Mouse (Mus musculus): ENCODE measurements around the gene Irf6. TPM values are rescaled to one million over a fixed set of nuclear protein-coding genes. Genes with fewer than 3 reads are reported as not detected.

Irf6 gene
- polyA plus RNA-seq, 1 experiment from 2014 or later = 3.2 TPM

DNA sequence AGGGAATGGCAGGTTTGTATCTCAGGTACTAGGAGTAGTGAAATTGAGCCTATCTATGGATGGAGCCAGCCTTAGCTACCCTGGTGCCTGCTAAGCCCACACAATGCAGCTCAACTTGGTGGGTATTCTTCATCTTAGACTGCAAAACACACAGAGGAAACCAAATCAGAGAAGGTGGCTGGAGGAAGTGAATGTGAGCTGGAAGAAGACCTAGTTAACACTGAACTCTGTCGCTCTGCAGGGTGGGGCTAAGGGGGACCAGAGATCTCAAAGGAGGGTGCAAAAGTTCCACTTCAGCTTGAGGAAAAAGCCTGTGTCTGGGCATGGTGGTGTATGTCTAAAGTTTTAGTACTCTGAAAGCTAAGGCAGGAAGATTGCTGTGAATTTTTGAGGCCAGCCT lies 6.7 kb downstream of the Irf6 start:
- H3K9me3 ChIP-seq (replicated peaks; ENCODE audit: control insufficient read depth, low read length) = no peaks in the 10 kb centered on the region
- no peak overlapping the region for H3K27ac ChIP-seq (ENCODE audit: low read depth, low read length)
- no peak for ATAC-seq (replicated peaks; ENCODE audit: insufficient number of reproducible peaks, low FRiP score, low TSS enrichment)
- 39% methylated on average over 1 of the region's 1 CpGs for WGBS (ENCODE audit: insufficient replicate concordance)
- H3K27me3 ChIP-seq (ENCODE audit: control insufficient read depth, insufficient read depth, low read length) = 0 out of 2 replicates have a peak, but pooled peaks cover 5% of the 10 kb centered on the region
- no peak overlapping the region for H3K9ac ChIP-seq (ENCODE audit: low read depth, low read length)
- no peak overlapping the region for H3K4me2 ChIP-seq
- peaks cover 5% of the 10 kb centered on the region; the same call in 1 of the 2 replicates for H3K4me1 ChIP-seq (ENCODE audit: control insufficient read depth, insufficient read depth, low read length)
- no peak overlapping the region for H3K4me3 ChIP-seq (ENCODE audit: low read depth, low read length)
- H3K36me3 ChIP-seq (ENCODE audit: control insufficient read depth, insufficient read depth, low read length) = no peaks in the 10 kb centered on the region

DNA sequence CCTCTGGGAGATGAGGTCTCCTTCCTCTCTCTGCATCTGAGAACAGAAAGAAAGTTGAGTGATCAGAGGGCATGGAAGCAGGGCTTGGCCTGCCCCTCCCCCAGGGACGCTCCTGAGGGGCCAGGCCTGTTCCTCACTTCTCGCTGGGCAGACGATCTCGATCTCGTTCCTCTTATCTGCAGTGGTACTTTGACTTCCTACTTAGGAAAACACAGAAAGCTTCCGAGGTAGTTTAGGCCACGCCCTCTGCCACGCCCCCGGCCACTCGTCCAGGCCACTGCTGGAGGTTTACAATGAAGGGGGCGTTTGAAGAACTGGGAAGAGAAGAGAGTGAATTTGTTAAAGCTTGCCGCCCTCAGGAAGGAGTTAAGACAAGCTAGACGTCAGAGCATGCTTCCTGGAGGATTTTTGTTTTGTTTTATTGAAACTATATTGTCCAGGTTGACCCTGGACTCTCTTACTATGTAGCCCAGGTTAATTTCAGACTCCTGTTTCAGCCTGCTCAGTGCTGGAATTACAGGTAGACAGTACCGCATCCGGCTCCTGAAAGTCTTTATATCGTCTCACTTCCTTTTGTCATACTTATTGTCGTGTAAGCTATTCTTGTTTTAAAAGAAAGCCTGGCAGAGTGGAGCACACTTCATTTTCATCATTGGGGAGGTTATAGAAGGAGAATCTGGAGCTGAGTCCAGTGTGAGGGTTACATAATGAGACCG lies 7.6 kb downstream of the Irf6 start:
- Histone ChIP-seq H3K4me1 (ENCODE audit: control insufficient read depth, insufficient read depth, low read length) (peaks cover 5% of the 10 kb centered on the region; the same call in 1 of the 2 replicates), H3K36me3 (ENCODE audit: control insufficient read depth, insufficient read depth, low read length) (no peaks in the 10 kb centered on the region), H3K9me3 (replicated peaks; ENCODE audit: control insufficient read depth, low read length) (no peaks in the 10 kb centered on the region), H3K4me3 (ENCODE audit: low read depth, low read length) (peak overlapping the region; percentile 32), H3K4me2 (peak overlapping the region; percentile 61), H3K9ac (ENCODE audit: low read depth, low read length) (peak overlapping the region; percentile 54), H3K27ac (ENCODE audit: low read depth, low read length) (no peak overlapping the region), H3K27me3 (ENCODE audit: control insufficient read depth, insufficient read depth, low read length) (0 out of 2 replicates have a peak, but pooled peaks cover 1% of the 10 kb centered on the region)
- ATAC-seq (replicated peaks; ENCODE audit: insufficient number of reproducible peaks, low FRiP score, low TSS enrichment) = peak; percentile 58
- 12% methylated on average over 18 of the region's 18 CpGs for WGBS (ENCODE audit: insufficient replicate concordance)

DNA sequence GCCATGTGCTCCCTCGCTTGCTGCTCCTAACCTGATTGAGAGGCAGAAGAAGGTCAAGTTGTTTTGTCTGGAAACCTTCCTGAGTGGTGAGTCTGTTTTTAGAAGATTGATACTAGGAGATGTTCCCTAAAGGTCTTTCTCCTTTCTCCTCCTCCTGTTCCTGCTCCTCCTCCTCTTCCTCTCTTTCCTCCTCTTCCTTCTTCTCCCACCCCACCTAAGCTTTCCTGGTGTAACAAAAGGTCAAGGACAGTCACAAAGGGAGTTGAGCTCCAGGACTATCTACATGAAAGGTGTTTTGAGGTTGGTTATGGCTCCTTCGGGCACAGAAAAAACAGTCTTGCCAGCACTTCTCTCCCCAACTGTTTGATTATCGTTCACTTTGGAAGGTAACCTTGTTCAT lies 14.8 kb downstream of the Irf6 start, which contains the start of gene A130010J15Rik:
Gene A130010J15Rik, plus strand, starts transcription at position 301 of the 400 bp plus-strand sequence.
- Histone ChIP-seq H3K27me3 (ENCODE audit: control insufficient read depth, insufficient read depth, low read length) (no peaks in the 10 kb centered on the region), H3K9ac (ENCODE audit: low read depth, low read length) (no peak within 1 kb of the TSS), H3K4me2 (no peak within 1 kb of the TSS), H3K4me3 (ENCODE audit: low read depth, low read length) (no peak within 1 kb of the TSS), H3K36me3 (ENCODE audit: control insufficient read depth, insufficient read depth, low read length) (no peaks in the 10 kb centered on the region), H3K27ac (ENCODE audit: low read depth, low read length) (no peak within 1 kb of the TSS), H3K4me1 (ENCODE audit: control insufficient read depth, insufficient read depth, low read length) (peaks cover 5% of the 10 kb centered on the region; the same call in 1 of the 2 replicates), H3K9me3 (replicated peaks; ENCODE audit: control insufficient read depth, low read length) (no peaks in the 10 kb centered on the region)
- ATAC-seq (replicated peaks; ENCODE audit: insufficient number of reproducible peaks, low FRiP score, low TSS enrichment) = no peak
- 83% methylated on average over 3 of the region's 3 CpGs for WGBS (ENCODE audit: insufficient replicate concordance)

DNA sequence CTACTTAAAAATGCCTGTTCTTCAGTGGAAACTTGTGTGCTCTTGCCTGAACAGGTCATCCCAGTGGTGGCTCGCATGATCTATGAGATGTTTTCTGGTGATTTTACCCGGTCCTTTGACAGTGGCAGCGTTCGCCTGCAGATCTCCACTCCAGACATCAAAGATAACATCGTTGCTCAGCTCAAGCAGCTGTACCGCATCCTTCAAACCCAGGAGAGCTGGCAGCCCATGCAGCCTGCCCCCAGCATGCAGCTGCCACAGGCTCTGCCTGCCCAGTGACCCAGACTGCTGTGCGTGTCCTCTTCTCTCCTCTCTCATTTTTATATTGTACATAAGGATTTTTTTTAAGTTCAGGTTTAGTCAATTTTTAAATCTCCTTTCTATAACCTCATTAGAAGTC lies 16.3 kb downstream of the Irf6 start:
- H3K4me3 ChIP-seq (ENCODE audit: low read depth, low read length) = no peak overlapping the region
- H3K9me3 ChIP-seq (replicated peaks; ENCODE audit: control insufficient read depth, low read length) = no peaks in the 10 kb centered on the region
- no peak overlapping the region for H3K9ac ChIP-seq (ENCODE audit: low read depth, low read length)
- H3K4me1 ChIP-seq (ENCODE audit: control insufficient read depth, insufficient read depth, low read length) = peaks cover 10% of the 10 kb centered on the region
- H3K27me3 ChIP-seq (ENCODE audit: control insufficient read depth, insufficient read depth, low read length) = no peaks in the 10 kb centered on the region
- no peak overlapping the region for H3K4me2 ChIP-seq
- no peaks in the 10 kb centered on the region for H3K36me3 ChIP-seq (ENCODE audit: control insufficient read depth, insufficient read depth, low read length)
- ATAC-seq (replicated peaks; ENCODE audit: insufficient number of reproducible peaks, low FRiP score, low TSS enrichment) = no peak
- no peak overlapping the region for H3K27ac ChIP-seq (ENCODE audit: low read depth, low read length)
- WGBS (ENCODE audit: insufficient replicate concordance) = 72% methylated on average over 7 of the region's 7 CpGs

DNA sequence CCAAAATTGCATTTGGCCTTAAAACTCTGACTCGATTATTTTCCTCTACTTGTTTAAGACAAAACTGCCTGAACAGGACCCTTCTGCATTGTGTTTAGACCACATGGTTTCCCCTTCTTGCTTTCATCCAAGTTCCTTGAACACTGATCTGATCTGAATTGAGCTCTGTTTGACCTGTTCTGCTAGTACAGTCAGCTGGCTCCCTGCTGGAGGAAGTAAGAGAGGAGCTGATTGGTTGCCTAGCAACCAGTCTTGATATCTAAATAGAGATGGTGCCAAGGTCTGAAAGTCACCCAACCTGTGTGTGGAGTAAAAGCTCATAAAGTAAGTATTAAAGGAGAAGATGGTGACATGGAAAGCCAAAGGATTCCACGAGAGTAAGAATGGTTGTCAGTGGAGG lies 16.9 kb downstream of the Irf6 start:
- Histone ChIP-seq H3K4me3 (ENCODE audit: low read depth, low read length) (no peak overlapping the region), H3K9ac (ENCODE audit: low read depth, low read length) (no peak overlapping the region), H3K27ac (ENCODE audit: low read depth, low read length) (no peak overlapping the region), H3K36me3 (ENCODE audit: control insufficient read depth, insufficient read depth, low read length) (no peaks in the 10 kb centered on the region), H3K4me1 (ENCODE audit: control insufficient read depth, insufficient read depth, low read length) (peaks cover 12% of the 10 kb centered on the region), H3K9me3 (replicated peaks; ENCODE audit: control insufficient read depth, low read length) (no peaks in the 10 kb centered on the region), H3K4me2 (no peak overlapping the region), H3K27me3 (ENCODE audit: control insufficient read depth, insufficient read depth, low read length) (no peaks in the 10 kb centered on the region)
- no peak for ATAC-seq (replicated peaks; ENCODE audit: insufficient number of reproducible peaks, low FRiP score, low TSS enrichment)
- WGBS (ENCODE audit: insufficient replicate concordance) = 80% methylated on average over 2 of the region's 2 CpGs

DNA sequence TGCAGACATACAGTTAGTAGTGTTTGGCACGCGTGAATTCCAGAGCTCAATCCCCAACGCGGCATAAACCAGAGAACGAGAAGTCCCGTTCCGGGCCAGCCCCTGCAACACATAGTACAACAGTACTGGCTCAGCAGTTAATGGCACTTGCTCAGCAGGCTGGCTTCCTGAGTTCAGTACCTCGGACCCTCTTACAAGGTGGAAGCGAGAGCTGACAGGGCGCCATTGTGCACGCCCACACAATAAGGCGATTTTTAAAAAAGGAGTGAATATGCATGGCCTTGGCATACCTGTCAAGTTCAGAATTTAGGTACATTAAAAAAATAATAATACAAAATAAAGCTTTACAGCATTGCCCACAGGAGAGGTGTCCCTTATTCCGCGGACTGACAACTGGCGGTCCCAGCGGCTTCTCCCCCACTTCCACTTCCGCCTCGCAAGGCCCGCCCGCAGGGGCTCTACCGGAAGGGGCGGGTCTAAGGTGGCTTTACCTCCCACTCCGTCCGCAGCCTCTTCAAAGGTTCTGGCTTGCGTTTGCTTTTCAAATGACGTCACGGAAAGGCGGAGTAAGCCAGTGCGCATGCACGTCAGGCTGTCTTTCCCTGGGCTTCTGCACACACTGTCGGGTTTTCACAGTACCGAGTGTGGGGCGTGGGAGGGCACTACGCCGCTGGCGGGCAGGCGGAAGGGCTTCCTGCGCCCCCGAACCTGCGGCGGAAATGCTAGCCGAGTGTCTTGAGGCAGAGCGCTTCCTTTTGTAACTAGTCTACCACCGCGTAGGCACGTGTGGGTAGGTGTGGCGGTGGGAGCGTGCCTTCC lies 20.3 kb downstream of the Irf6 start:
- Histone ChIP-seq H3K9ac (ENCODE audit: low read depth, low read length) (peak overlapping the region; percentile 71), H3K27me3 (ENCODE audit: control insufficient read depth, insufficient read depth, low read length) (no peaks in the 10 kb centered on the region), H3K27ac (ENCODE audit: low read depth, low read length) (peak overlapping the region; percentile 85), H3K9me3 (replicated peaks; ENCODE audit: control insufficient read depth, low read length) (no peaks in the 10 kb centered on the region), H3K4me2 (peak overlapping the region; percentile 89), H3K4me1 (ENCODE audit: control insufficient read depth, insufficient read depth, low read length) (peaks cover 15% of the 10 kb centered on the region), H3K36me3 (ENCODE audit: control insufficient read depth, insufficient read depth, low read length) (no peaks in the 10 kb centered on the region), H3K4me3 (ENCODE audit: low read depth, low read length) (peak overlapping the region; percentile 81)
- ATAC-seq (replicated peaks; ENCODE audit: insufficient number of reproducible peaks, low FRiP score, low TSS enrichment) = peak; percentile 99
- under 1% methylated on average over 48 of the region's 48 CpGs for WGBS (ENCODE audit: insufficient replicate concordance)

DNA sequence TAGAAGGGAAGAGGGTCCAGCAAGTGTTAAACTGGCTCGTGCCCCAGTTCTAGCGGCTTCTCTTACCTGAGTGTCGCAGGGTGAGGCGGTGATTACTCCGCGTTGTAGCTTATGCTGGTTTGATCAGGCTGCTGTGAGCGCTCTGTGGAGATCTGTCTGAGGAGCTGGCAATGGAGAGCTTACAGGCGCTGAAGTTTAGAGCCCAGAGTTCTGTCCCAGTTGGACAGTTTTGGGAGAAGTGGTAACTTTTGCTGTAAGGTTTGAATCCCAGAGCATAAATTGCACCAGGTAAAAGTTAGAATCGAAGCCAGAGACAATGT lies 20.9 kb downstream of the Irf6 start:
- no peak for ATAC-seq (replicated peaks; ENCODE audit: insufficient number of reproducible peaks, low FRiP score, low TSS enrichment)
- Histone ChIP-seq H3K4me1 (ENCODE audit: control insufficient read depth, insufficient read depth, low read length) (peaks cover 15% of the 10 kb centered on the region), H3K36me3 (ENCODE audit: control insufficient read depth, insufficient read depth, low read length) (no peaks in the 10 kb centered on the region), H3K9me3 (replicated peaks; ENCODE audit: control insufficient read depth, low read length) (no peaks in the 10 kb centered on the region), H3K9ac (ENCODE audit: low read depth, low read length) (peak overlapping the region; percentile 71), H3K27me3 (ENCODE audit: control insufficient read depth, insufficient read depth, low read length) (no peaks in the 10 kb centered on the region), H3K27ac (ENCODE audit: low read depth, low read length) (peak overlapping the region; percentile 85), H3K4me3 (ENCODE audit: low read depth, low read length) (peak overlapping the region; percentile 81), H3K4me2 (peak overlapping the region; percentile 89)
- WGBS (ENCODE audit: insufficient replicate concordance) = 19% methylated on average over 9 of the region's 9 CpGs

DNA sequence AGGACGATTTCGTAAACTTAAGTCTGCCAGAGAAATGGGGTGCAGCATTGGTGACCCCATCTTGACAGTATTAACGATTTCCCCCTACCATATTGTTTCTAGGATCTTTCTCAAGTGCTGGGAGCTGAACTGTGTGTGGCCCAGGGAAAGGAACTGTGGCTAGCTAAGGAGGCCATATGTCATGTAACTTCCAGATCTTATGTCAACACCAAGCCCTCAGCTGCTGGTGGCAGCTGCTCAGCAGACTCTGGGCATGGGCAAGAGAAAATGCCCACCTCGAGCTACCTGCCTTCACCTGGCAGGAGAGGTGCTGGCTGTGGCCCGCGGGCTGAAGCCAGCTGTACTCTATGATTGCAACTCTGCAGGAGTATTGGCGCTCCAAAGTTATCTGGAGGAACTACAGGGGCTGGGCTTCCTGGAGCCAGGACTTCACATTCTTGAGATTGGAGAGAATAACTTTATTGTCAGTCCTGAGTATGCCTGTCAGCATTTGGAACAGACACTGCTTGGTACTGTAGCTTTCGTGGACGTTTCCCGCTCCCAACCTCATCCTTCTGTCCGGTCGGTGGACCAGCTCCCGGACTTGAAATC lies 21.3 kb downstream of the Irf6 start:
- Histone ChIP-seq H3K27me3 (ENCODE audit: control insufficient read depth, insufficient read depth, low read length) (no peaks in the 10 kb centered on the region), H3K4me2 (peak overlapping the region; percentile 89), H3K9me3 (replicated peaks; ENCODE audit: control insufficient read depth, low read length) (no peaks in the 10 kb centered on the region), H3K4me1 (ENCODE audit: control insufficient read depth, insufficient read depth, low read length) (peaks cover 15% of the 10 kb centered on the region), H3K9ac (ENCODE audit: low read depth, low read length) (peak overlapping the region; percentile 71), H3K4me3 (ENCODE audit: low read depth, low read length) (peak overlapping the region; percentile 81), H3K36me3 (ENCODE audit: control insufficient read depth, insufficient read depth, low read length) (no peaks in the 10 kb centered on the region), H3K27ac (ENCODE audit: low read depth, low read length) (peak overlapping the region; percentile 85)
- WGBS (ENCODE audit: insufficient replicate concordance) = 73% methylated on average over 13 of the region's 13 CpGs
- ATAC-seq (replicated peaks; ENCODE audit: insufficient number of reproducible peaks, low FRiP score, low TSS enrichment) = no peak
